In genomic region chr3:57305564-57305963, GRCm38 (mm10) we compare ENCODE assay signal across 25 mouse cellular contexts.
"Had no signal": no experiment of that assay in that cellular context is flagged by ENCODE, and none has a peak within 500 bp of the region (broad histone marks: within the 10 kb centered on the region; RNA-seq: fewer than 3 reads in every experiment).

No protein-coding gene starts in this region.

- H3K27me3 ChIP-seq: heart, embryonic 13.5 days; heart, embryonic 15.5 days; hindbrain, embryonic 13.5 days; hindbrain, embryonic 15.5 days; kidney, embryonic 15.5 days; limb, embryonic 13.5 days; limb, embryonic 15.5 days had no signal

- H3K27ac ChIP-seq: heart, embryonic 10.5 days; heart, embryonic 13.5 days; heart, embryonic 15.5 days; hindbrain, embryonic 13.5 days; hindbrain, embryonic 15.5 days; hindbrain, postnatal 0 days; kidney, embryonic 15.5 days; kidney, postnatal 0 days; left cerebral cortex, adult 2 months; limb, embryonic 13.5 days; limb, embryonic 15.5 days; liver, embryonic 14.5 days had no signal

- H3K9ac ChIP-seq: heart, embryonic 13.5 days; heart, embryonic 15.5 days; hindbrain, embryonic 13.5 days; hindbrain, embryonic 15.5 days; kidney, embryonic 15.5 days; limb, embryonic 13.5 days; limb, embryonic 15.5 days; liver, embryonic 14.5 days had no signal

- H3K36me3 ChIP-seq: heart, embryonic 10.5 days; heart, embryonic 13.5 days; heart, embryonic 15.5 days; hindbrain, embryonic 13.5 days; hindbrain, embryonic 15.5 days; kidney, embryonic 15.5 days; limb, embryonic 13.5 days; limb, embryonic 15.5 days had no signal

- H3K4me3 ChIP-seq: heart, embryonic 10.5 days; heart, embryonic 13.5 days; heart, embryonic 15.5 days; hindbrain, embryonic 13.5 days; hindbrain, embryonic 15.5 days; kidney, embryonic 15.5 days; left cerebral cortex, adult 2 months; limb, embryonic 13.5 days; limb, embryonic 15.5 days had no signal

- H3K4me1 ChIP-seq: heart, embryonic 10.5 days; heart, embryonic 15.5 days; hindbrain, embryonic 13.5 days; hindbrain, embryonic 15.5 days had no signal

- H3K9me3 ChIP-seq: heart, embryonic 10.5 days; heart, embryonic 13.5 days; heart, embryonic 15.5 days; hindbrain, embryonic 13.5 days; hindbrain, embryonic 15.5 days; kidney, embryonic 15.5 days; limb, embryonic 13.5 days; limb, embryonic 15.5 days had no signal

- ATAC-seq: hindbrain, postnatal 0 days; intestine, embryonic 16.5 days had no signal

- DNase-seq: gastrocnemius, postnatal 14 days; gastrocnemius, postnatal 36 days; heart, adult 18-20 months; heart, postnatal 14 days; heart, postnatal 36 days; kidney, adult 11 months; kidney, adult 2 months; kidney, adult 9 months; kidney, postnatal 14 days; kidney, postnatal 36 days; left cerebral cortex, postnatal 4 days had no signal

- H3K4me2 ChIP-seq: heart, embryonic 13.5 days; heart, embryonic 15.5 days; hindbrain, embryonic 13.5 days; hindbrain, embryonic 15.5 days; kidney, embryonic 15.5 days; limb, embryonic 13.5 days; limb, embryonic 15.5 days; liver, embryonic 11.5 days had no signal
